Mouse (Mus musculus): ENCODE results near the gene Prss57. TPM values are rescaled to one million over a fixed set of nuclear protein-coding genes. Genes with fewer than 3 reads are reported as not detected.
"Not testable (repeated sequence)": the region's sequence is repeated elsewhere in the genome, so short reads cannot be mapped to it uniquely, and the experiment has no call there.

The Prss57 gene
- total and polyA plus RNA-seq, 3 experiments: 0.08 TPM; not detected in 2

DNA sequence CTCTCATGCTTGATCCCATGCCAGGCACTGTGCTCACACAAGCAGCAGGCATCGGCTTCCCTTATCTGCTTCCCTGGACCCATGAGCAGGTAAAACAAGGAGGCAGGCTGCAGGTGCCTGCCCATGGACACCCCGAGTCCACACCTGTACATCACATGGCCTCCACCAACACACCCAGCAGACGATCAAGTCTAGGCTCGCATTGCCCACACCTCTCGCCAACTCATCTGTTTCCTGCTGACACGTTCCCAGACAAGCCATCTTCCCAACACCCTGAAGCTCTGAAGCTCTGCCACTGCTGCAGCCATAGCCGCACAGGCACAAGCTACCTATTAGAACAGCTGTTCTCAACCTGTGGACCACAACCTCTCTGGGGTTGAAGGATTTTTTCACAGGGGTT, 26.5 kb downstream of the Prss57 start:
- H3K9ac ChIP-seq (ENCODE audit: low read depth, low read length): no peak overlapping the region
- 45% methylated on average over 7 of the region's 7 CpGs for WGBS
- H3K4me1 ChIP-seq (ENCODE audit: control insufficient read depth, insufficient read depth, low read length): peaks cover 14% of the 10 kb centered on the region
- H3K79me2 ChIP-seq (replicated peaks; ENCODE audit: control insufficient read depth, insufficient read depth, low read length): peaks cover 4% of the 10 kb centered on the region; the same call in 1 of the 2 replicates
- no peak for DNase-seq
- H3K36me3 ChIP-seq (ENCODE audit: control insufficient read depth, insufficient read depth, low read length): no peaks in the 10 kb centered on the region
- TF ChIP-seq CTCF (IDR thresholded peaks at IDR 0.05) (no peak), POLR2A (IDR thresholded peaks at IDR 0.05; ENCODE audit: insufficient read depth, low read depth, low read length) (no peak), EP300 (IDR thresholded peaks at IDR 0.05; ENCODE audit: insufficient read depth, low read depth, low read length) (no peak)
- no peak overlapping the region for H3K27ac ChIP-seq
- H3K27me3 ChIP-seq (ENCODE audit: control insufficient read depth, insufficient read depth, low read length): no peaks in the 10 kb centered on the region
- intact Hi-C loops (cut with DNase I): no loop called here
- no peak overlapping the region for H3K4me3 ChIP-seq

- intact Hi-C loops (cut with DNase I): no loop called here
- Histone ChIP-seq H3K79me2 (replicated peaks; ENCODE audit: control insufficient read depth, insufficient read depth, low read length) (peaks cover 4% of the 10 kb centered on the region; the same call in 1 of the 2 replicates), H3K4me1 (ENCODE audit: control insufficient read depth, insufficient read depth, low read length) (peaks cover 14% of the 10 kb centered on the region), H3K27me3 (ENCODE audit: control insufficient read depth, insufficient read depth, low read length) (no peaks in the 10 kb centered on the region), H3K27ac (no peak overlapping the region), H3K9ac (ENCODE audit: low read depth, low read length) (no peak overlapping the region), H3K4me3 (no peak overlapping the region), H3K36me3 (ENCODE audit: control insufficient read depth, insufficient read depth, low read length) (no peaks in the 10 kb centered on the region)
- WGBS: 73% methylated on average over 3 of the region's 3 CpGs
- no peak for TF ChIP-seq POLR2A (IDR thresholded peaks at IDR 0.05; ENCODE audit: insufficient read depth, low read depth, low read length)
- no peak for TF ChIP-seq EP300 (IDR thresholded peaks at IDR 0.05; ENCODE audit: insufficient read depth, low read depth, low read length)
- no peak for TF ChIP-seq CTCF (IDR thresholded peaks at IDR 0.05)
- no peak for DNase-seq
Measured at GRCm38 (mm10) chr10:79762875-79763274, 27.9 kb downstream of the Prss57 start.

DNA sequence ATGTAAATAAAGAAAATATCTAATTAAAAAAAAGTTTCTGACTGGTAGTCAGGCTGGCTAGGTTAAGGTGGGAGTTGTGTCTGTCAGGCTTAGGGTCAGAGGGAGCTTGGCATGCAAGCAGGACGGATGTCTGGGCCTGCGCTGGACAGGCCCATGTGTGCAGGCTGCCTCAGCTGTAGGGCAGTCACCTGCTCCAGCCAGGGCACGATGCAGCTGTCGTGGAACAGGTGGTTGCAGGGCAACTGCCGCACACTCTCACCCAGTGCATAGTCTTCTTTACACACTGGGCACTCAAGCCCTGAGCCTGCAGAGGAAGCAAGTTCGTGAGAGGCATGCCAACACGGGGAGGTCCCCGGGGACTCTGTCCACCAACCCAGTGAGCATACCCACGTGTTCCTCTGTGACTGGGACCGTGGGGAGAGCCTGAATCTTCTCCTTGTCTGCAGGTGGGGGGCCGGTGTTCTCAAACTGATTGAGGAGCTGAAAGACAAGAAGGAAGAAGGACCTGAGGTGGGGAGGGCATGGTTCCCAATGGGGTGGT, 30.1 kb downstream of the Prss57 start:
- Histone ChIP-seq H3K36me3 (ENCODE audit: control insufficient read depth, insufficient read depth, low read length) (no peaks in the 10 kb centered on the region), H3K27ac (no peak overlapping the region), H3K9ac (ENCODE audit: low read depth, low read length) (no peak overlapping the region), H3K4me3 (no peak overlapping the region), H3K4me1 (ENCODE audit: control insufficient read depth, insufficient read depth, low read length) (peaks cover 8% of the 10 kb centered on the region), H3K79me2 (replicated peaks; ENCODE audit: control insufficient read depth, insufficient read depth, low read length) (peaks cover 4% of the 10 kb centered on the region; the same call in 1 of the 2 replicates), H3K27me3 (ENCODE audit: control insufficient read depth, insufficient read depth, low read length) (no peaks in the 10 kb centered on the region)
- WGBS: 79% methylated on average over 11 of the region's 11 CpGs
- TF ChIP-seq EP300 (IDR thresholded peaks at IDR 0.05; ENCODE audit: insufficient read depth, low read depth, low read length): no peak
- no peak for TF ChIP-seq POLR2A (IDR thresholded peaks at IDR 0.05; ENCODE audit: insufficient read depth, low read depth, low read length)
- TF ChIP-seq CTCF (IDR thresholded peaks at IDR 0.05): no peak
- no peak for DNase-seq
- intact Hi-C loops (cut with DNase I): no loop called here

- DNase-seq; H3K27me3 ChIP-seq (ENCODE audit: control insufficient read depth, insufficient read depth, low read length); H3K36me3 ChIP-seq (ENCODE audit: control insufficient read depth, insufficient read depth, low read length); H3K79me2 ChIP-seq (replicated peaks; ENCODE audit: control insufficient read depth, insufficient read depth, low read length); H3K9ac ChIP-seq (ENCODE audit: low read depth, low read length); H3K27ac ChIP-seq; intact Hi-C loops (cut with DNase I); H3K4me3 ChIP-seq; H3K4me1 ChIP-seq (ENCODE audit: control insufficient read depth, insufficient read depth, low read length): not testable (repeated sequence)
- WGBS: 96% methylated on average over 1 of the region's 1 CpGs
Measured at GRCm38 (mm10) chr10:79759675-79760074, 31.1 kb downstream of the Prss57 start.

DNA sequence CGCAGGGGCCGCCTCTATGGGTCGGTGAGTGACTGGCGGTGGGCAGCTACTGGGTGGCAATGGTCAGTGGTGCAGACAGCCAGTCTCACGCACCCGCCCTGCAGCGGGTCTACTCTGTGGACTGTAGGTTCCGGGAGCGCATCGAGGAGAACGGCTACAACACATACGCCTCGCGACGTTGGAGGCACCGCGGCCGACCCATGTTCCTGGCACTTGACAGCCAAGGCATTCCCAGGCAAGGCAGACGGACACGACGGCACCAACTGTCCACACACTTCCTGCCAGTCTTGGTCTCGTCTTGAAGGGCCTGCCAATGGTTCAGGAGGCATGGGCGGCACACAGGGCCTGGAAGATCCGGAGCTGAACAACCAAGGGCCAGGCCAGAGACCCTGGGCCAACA, 34.1 kb downstream of the Prss57 start:
- H3K36me3 ChIP-seq (ENCODE audit: control insufficient read depth, insufficient read depth, low read length): no peaks in the 10 kb centered on the region
- intact Hi-C loops (cut with DNase I): no loop called here
- TF ChIP-seq CTCF (IDR thresholded peaks at IDR 0.05) (no peak), EP300 (IDR thresholded peaks at IDR 0.05; ENCODE audit: insufficient read depth, low read depth, low read length) (no peak), POLR2A (IDR thresholded peaks at IDR 0.05; ENCODE audit: insufficient read depth, low read depth, low read length) (no peak)

DNA sequence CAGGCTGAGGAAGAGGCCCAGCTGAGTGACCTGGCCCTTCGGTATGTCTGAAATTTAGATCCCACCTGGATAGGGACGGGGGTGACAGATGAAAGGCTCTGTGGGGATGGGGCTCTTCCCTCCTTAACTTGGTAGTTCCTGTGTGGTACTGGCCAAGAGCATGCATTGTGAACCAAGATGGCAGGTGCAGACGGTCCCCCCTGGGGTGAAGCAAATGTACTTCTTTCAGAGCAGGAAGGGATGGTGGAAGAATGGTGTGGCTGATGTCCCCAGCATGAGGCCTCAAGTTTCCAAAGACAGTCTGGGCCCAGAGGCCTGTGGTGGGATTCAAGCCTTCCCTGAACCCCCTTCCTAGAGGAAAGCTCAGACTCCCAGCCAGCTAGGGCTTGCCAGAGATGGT, 34.9 kb downstream of the Prss57 start:
- Histone ChIP-seq H3K36me3 (ENCODE audit: control insufficient read depth, insufficient read depth, low read length) (no peaks in the 10 kb centered on the region), H3K9ac (ENCODE audit: low read depth, low read length) (no peak overlapping the region), H3K4me1 (ENCODE audit: control insufficient read depth, insufficient read depth, low read length) (peaks cover 2% of the 10 kb centered on the region), H3K4me3 (no peak overlapping the region), H3K79me2 (replicated peaks; ENCODE audit: control insufficient read depth, insufficient read depth, low read length) (no peaks in the 10 kb centered on the region), H3K27me3 (ENCODE audit: control insufficient read depth, insufficient read depth, low read length) (no peaks in the 10 kb centered on the region), H3K27ac (no peak overlapping the region)
- no peak for DNase-seq
- intact Hi-C loops (cut with DNase I): no loop called here
- no peak for TF ChIP-seq CTCF (IDR thresholded peaks at IDR 0.05)
- no peak for TF ChIP-seq EP300 (IDR thresholded peaks at IDR 0.05; ENCODE audit: insufficient read depth, low read depth, low read length)
- TF ChIP-seq POLR2A (IDR thresholded peaks at IDR 0.05; ENCODE audit: insufficient read depth, low read depth, low read length): no peak
- 87% methylated on average over 3 of the region's 3 CpGs for WGBS

More for the DNA sequence above, 34.1 kb downstream of the Prss57 start:
- Histone ChIP-seq H3K9ac (ENCODE audit: low read depth, low read length) (no peak overlapping the region), H3K4me1 (ENCODE audit: control insufficient read depth, insufficient read depth, low read length) (peaks cover 2% of the 10 kb centered on the region), H3K4me3 (no peak overlapping the region), H3K79me2 (replicated peaks; ENCODE audit: control insufficient read depth, insufficient read depth, low read length) (no peaks in the 10 kb centered on the region), H3K27me3 (ENCODE audit: control insufficient read depth, insufficient read depth, low read length) (no peaks in the 10 kb centered on the region), H3K27ac (no peak overlapping the region)
- 88% methylated on average over 24 of the region's 24 CpGs for WGBS
- no peak for DNase-seq
